Mouse (Mus musculus) forebrain, embryonic 12.5 days (tissue): ENCODE measurements at regions not wholly inside any gene's neighbourhood (a gene's known extent, or its start where the extent isn't known, plus 50 kb on each side); places are given as distances from the start of the nearest gene placed in this dataset.

Experiments used
- ATAC-seq: fragments of 200-750 bp; cut with Nextera tagmentation; 2 replicates; pipeline ENCODE4 v1.8.0; 2017; ENCODE audit warnings: moderate TSS enrichment; ENCODE audit not compliant: low FRiP score
- H3K27ac ChIP-seq: fragments of 300-500 bp; sonication (generic); 2 replicates; pipeline ENCODE4 v1.5.1; 2016; ENCODE audit warnings: mild to moderate bottlenecking
- H3K27me3 ChIP-seq: fragments of 300-500 bp; sonication (generic); 2 replicates; pipeline ENCODE4 v1.6.1; 2016; ENCODE audit warnings: mild to moderate bottlenecking
- H3K36me3 ChIP-seq: fragments of 300-500 bp; sonication (generic); replicated peaks from 2 replicates; pipeline ENCODE4 v1.6.1; 2016; ENCODE audit warnings: mild to moderate bottlenecking
- H3K4me1 ChIP-seq: fragments of 300-500 bp; sonication (generic); 2 replicates; pipeline ENCODE4 v1.6.1; 2016
- H3K4me2 ChIP-seq: fragments of 300-500 bp; sonication (generic); 2 replicates; pipeline ENCODE4 v1.6.1; 2016; ENCODE audit warnings: mild to moderate bottlenecking, moderate library complexity
- H3K4me3 ChIP-seq: fragments of 300-500 bp; sonication (generic); replicated peaks from 2 replicates; pipeline ENCODE4 v1.5.1; 2016; ENCODE audit warnings: mild to moderate bottlenecking
- H3K9ac ChIP-seq: fragments of 300-500 bp; sonication (generic); 2 replicates; pipeline ENCODE4 v1.6.1; 2016; ENCODE audit warnings: mild to moderate bottlenecking
- H3K9me3 ChIP-seq: fragments of 300-500 bp; sonication (generic); 2 replicates; pipeline ENCODE4 v1.6.1; 2016
- WGBS: fragments of 180-500 bp; shearing (Covaris S2); methylation state at CpG from one replicate; pipeline ENCODE4 v1.1.7; 2016; 5-methylcytosine and 5-hydroxymethylcytosine counted together

DNA sequence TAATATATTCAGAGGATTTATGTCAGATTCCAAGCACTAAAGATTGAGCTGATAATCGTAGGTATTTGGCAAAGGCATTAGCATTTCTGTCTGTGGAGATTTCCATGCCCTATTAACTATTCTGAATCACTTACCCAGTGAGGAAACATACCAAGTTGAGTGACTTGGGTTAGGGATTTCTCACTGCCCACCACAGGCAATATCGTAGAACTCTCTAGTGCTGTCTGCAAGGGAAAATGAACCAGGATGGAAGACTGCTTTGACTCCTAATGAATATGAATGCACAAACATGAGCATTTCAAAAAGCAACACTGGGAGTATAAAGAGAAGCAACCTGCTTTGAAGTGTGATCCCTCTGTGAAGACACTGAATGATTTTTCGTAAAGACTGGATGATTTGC, 263.3 kb upstream of the Sptlc3 start:
- H3K27me3 ChIP-seq = no peaks in the 10 kb centered on the region
- no peaks in the 10 kb centered on the region for H3K9me3 ChIP-seq
- no peak for ATAC-seq
- H3K4me2 ChIP-seq = no peak overlapping the region
- peaks cover 4% of the 10 kb centered on the region; the same call in 1 of the 2 replicates for H3K4me1 ChIP-seq
- no peak overlapping the region for H3K4me3 ChIP-seq
- H3K9ac ChIP-seq = no peak overlapping the region
- H3K27ac ChIP-seq = no peak overlapping the region
- 26% methylated on average over 3 of the region's 3 CpGs for WGBS
- H3K36me3 ChIP-seq = no peaks in the 10 kb centered on the region

- no peak for ATAC-seq
- Histone ChIP-seq H3K4me1 (no peaks in the 10 kb centered on the region), H3K9ac (no peak overlapping the region), H3K9me3 (no peaks in the 10 kb centered on the region), H3K27ac (no peak overlapping the region), H3K27me3 (no peaks in the 10 kb centered on the region), H3K4me2 (no peak overlapping the region), H3K36me3 (no peaks in the 10 kb centered on the region), H3K4me3 (no peak overlapping the region)
- 83% methylated on average over 2 of the region's 2 CpGs for WGBS
Observed at GRCm38 (mm10) chr2:139250138-139250537, 243.6 kb upstream of the Sptlc3 start.

DNA sequence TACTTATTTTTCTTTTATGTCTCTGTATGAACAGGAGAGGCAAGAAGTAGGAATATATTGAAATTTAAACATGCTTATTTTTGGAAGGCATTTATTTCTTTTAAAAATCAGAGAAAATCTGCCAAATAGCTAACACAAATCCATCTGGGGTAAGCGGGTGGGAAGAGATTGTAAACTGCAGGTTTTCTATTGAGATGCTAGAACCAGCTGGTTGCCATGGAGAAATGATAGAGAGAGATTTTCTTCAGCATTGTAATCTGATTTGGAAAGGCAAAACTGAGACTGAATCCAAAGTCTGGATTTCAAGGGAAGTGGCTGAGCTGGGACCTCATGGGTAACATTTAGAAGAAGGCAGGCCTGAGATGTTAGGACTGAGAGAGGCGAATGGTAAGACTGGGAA, 226.6 kb upstream of the Sptlc3 start:
- Histone ChIP-seq H3K4me2 (no peak overlapping the region), H3K27ac (no peak overlapping the region), H3K4me3 (no peak overlapping the region), H3K9me3 (no peaks in the 10 kb centered on the region), H3K9ac (no peak overlapping the region), H3K4me1 (no peaks in the 10 kb centered on the region), H3K36me3 (no peaks in the 10 kb centered on the region), H3K27me3 (no peaks in the 10 kb centered on the region)
- WGBS = 88% methylated on average over 2 of the region's 2 CpGs
- ATAC-seq = no peak

GRCm38 (mm10) chr2:139276581-139276980, 217.1 kb upstream of the Sptlc3 start:
- 76% methylated on average over 5 of the region's 5 CpGs for WGBS
- no peaks in the 10 kb centered on the region for H3K9me3 ChIP-seq
- H3K4me1 ChIP-seq = no peaks in the 10 kb centered on the region
- no peak overlapping the region for H3K4me3 ChIP-seq
- ATAC-seq = no peak
- H3K9ac ChIP-seq = no peak overlapping the region
- no peak overlapping the region for H3K4me2 ChIP-seq
- no peaks in the 10 kb centered on the region for H3K27me3 ChIP-seq
- no peaks in the 10 kb centered on the region for H3K36me3 ChIP-seq
- H3K27ac ChIP-seq = no peak overlapping the region

- ATAC-seq = no peak
- H3K9ac ChIP-seq = no peak overlapping the region
- H3K4me3 ChIP-seq = no peak overlapping the region
- no peak overlapping the region for H3K27ac ChIP-seq
- no peaks in the 10 kb centered on the region for H3K36me3 ChIP-seq
- no peaks in the 10 kb centered on the region for H3K4me1 ChIP-seq
- WGBS = 94% methylated on average over 8 of the region's 8 CpGs
- no peaks in the 10 kb centered on the region for H3K9me3 ChIP-seq
- H3K27me3 ChIP-seq = no peaks in the 10 kb centered on the region
- no peak overlapping the region for H3K4me2 ChIP-seq
Observed at GRCm38 (mm10) chr2:139277571-139277970, 216.1 kb upstream of the Sptlc3 start.

GRCm38 (mm10) chr2:139281056-139281455, 212.7 kb upstream of the Sptlc3 start:
- no peaks in the 10 kb centered on the region for H3K36me3 ChIP-seq
- no peak overlapping the region for H3K9ac ChIP-seq
- no peak for ATAC-seq
- WGBS = 63% methylated on average over 3 of the region's 3 CpGs
- H3K27ac ChIP-seq = no peak overlapping the region
- H3K4me1 ChIP-seq = no peaks in the 10 kb centered on the region
- no peak overlapping the region for H3K4me2 ChIP-seq
- H3K4me3 ChIP-seq = no peak overlapping the region
- no peaks in the 10 kb centered on the region for H3K27me3 ChIP-seq
- no peaks in the 10 kb centered on the region for H3K9me3 ChIP-seq

DNA sequence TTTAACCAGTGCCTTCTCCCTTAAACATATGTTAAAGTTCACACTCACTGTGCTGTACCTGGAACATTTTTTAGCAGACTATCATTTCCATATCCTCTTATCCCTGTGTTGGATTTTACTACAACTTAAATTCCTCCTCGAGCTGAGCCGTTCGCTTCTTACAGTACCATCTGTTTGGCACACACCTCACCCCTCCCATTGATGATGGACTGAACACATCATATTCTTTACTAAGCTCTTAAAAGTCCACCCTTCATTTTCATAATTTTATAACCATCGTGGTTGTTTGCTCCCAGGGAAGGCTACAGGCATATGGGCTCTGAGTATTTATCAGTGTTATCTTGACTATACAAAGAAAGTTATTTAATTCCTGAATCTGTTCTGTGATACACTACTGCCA, 209.4 kb upstream of the Sptlc3 start:
- 84% methylated on average over 4 of the region's 4 CpGs for WGBS
- no peaks in the 10 kb centered on the region for H3K4me1 ChIP-seq
- no peak overlapping the region for H3K27ac ChIP-seq

DNA sequence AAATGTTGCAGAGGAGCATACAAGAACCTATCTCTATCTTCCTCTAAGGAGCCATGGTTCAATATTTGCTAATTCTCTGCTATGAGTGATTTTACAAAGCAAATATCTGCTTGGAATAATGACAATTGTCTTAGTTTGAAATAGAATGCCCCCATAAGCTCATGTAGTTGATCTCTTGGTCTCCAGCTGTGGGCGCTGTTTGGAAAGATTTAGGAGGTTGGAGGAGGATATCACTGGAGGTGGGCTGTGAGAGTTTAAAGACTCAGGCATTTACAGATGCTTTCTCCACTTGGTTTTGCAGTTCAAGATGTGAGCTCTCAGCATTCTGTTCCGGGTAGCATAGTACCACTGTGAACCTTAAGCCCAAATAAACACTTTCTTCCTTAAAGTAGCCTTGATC, 207.3 kb upstream of the Sptlc3 start:
- Histone ChIP-seq H3K27me3 (no peaks in the 10 kb centered on the region), H3K27ac (no peak overlapping the region), H3K4me1 (no peaks in the 10 kb centered on the region), H3K4me2 (no peak overlapping the region), H3K9me3 (no peaks in the 10 kb centered on the region), H3K36me3 (no peaks in the 10 kb centered on the region), H3K9ac (no peak overlapping the region), H3K4me3 (no peak overlapping the region)
- 59% methylated on average over 2 of the region's 2 CpGs for WGBS
- ATAC-seq = no peak

More for the DNA sequence above, 209.4 kb upstream of the Sptlc3 start:
- H3K9me3 ChIP-seq = no peaks in the 10 kb centered on the region
- no peaks in the 10 kb centered on the region for H3K36me3 ChIP-seq
- no peak for ATAC-seq
- H3K4me2 ChIP-seq = no peak overlapping the region
- H3K27me3 ChIP-seq = no peaks in the 10 kb centered on the region
- H3K9ac ChIP-seq = no peak overlapping the region
- H3K4me3 ChIP-seq = no peak overlapping the region

- no peaks in the 10 kb centered on the region for H3K27me3 ChIP-seq
- no peak overlapping the region for H3K27ac ChIP-seq
- no peaks in the 10 kb centered on the region for H3K4me1 ChIP-seq
- H3K4me3 ChIP-seq = no peak overlapping the region
- H3K4me2 ChIP-seq = no peak overlapping the region
- 51% methylated on average over 6 of the region's 6 CpGs for WGBS
- ATAC-seq = no peak
- H3K36me3 ChIP-seq = no peaks in the 10 kb centered on the region
- H3K9ac ChIP-seq = no peak overlapping the region
- no peaks in the 10 kb centered on the region for H3K9me3 ChIP-seq
Observed at GRCm38 (mm10) chr2:139298541-139299152, 195.1 kb upstream of the Sptlc3 start.

DNA sequence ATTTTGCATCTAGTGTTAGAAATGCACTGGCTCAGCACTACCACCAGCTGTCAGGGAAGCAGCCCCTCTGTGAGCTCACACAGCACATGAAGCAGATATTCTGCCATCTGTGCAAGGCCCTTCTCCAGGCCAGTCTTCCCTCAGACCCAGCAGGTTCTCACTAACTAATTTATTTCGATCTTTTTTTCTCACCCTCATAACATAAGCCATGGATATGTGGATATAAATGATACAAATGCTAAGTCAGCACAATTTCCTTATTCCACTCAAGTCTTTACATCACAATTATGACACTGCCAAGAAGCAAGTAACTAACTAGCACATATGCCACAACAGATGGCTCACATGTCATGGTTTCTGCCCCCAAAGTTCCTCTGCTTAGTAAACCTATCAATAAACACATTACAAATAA, 182.3 kb upstream of the Sptlc3 start:
- no peaks in the 10 kb centered on the region for H3K36me3 ChIP-seq
- WGBS = 68% methylated on average over 1 of the region's 1 CpGs
- no peak overlapping the region for H3K4me2 ChIP-seq
- H3K4me1 ChIP-seq = no peaks in the 10 kb centered on the region
- H3K9me3 ChIP-seq = no peaks in the 10 kb centered on the region
- H3K27ac ChIP-seq = no peak overlapping the region
- no peak overlapping the region for H3K4me3 ChIP-seq
- no peak overlapping the region for H3K9ac ChIP-seq
- ATAC-seq = peak; percentile 78
- H3K27me3 ChIP-seq = no peaks in the 10 kb centered on the region

DNA sequence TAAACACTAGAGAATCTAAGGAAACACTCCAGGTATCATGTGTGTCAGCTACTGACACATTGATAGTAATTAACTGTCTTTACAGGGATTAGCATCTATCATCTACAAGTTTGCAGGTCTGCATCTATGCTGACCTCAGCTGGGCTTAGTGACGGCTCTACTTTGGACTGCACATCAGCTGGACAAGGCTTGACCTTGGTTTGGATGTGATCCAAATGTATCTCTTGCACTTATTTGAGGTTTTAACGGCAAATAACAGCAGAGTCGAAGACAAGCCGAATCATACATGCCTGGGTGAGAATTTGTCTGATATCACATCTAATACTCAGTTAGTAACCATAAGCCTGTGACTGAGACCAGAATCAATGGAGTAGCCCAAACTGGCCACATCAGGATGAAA, 181.7 kb upstream of the Sptlc3 start:
- Histone ChIP-seq H3K9me3 (no peaks in the 10 kb centered on the region), H3K27ac (no peak overlapping the region), H3K4me3 (no peak overlapping the region), H3K4me1 (no peaks in the 10 kb centered on the region), H3K4me2 (no peak overlapping the region), H3K36me3 (no peaks in the 10 kb centered on the region), H3K9ac (no peak overlapping the region), H3K27me3 (no peaks in the 10 kb centered on the region)
- 88% methylated on average over 4 of the region's 4 CpGs for WGBS
- ATAC-seq = no peak

DNA sequence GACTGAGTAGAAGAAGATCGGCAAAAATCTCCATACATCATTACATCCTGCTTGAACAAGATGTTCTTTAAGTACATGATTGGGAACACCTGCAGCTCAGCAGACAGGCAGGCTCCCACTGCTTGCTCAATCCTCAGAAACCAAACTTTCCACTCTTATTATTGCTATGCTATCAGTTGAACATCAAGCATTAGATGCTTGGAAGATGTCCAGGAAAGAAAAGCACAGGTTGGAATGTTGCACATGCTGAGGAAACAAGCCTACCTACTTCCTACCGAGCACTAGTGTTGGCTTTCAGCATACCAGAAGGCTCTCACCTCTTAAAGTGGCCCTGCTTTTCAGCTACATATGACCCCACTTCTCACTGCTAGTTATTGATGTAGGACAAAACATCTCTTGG, 171.2 kb upstream of the Sptlc3 start:
- Histone ChIP-seq H3K36me3 (no peaks in the 10 kb centered on the region), H3K27ac (no peak overlapping the region), H3K4me3 (no peak overlapping the region), H3K4me2 (no peak overlapping the region), H3K9ac (no peak overlapping the region), H3K4me1 (no peaks in the 10 kb centered on the region), H3K27me3 (no peaks in the 10 kb centered on the region), H3K9me3 (no peaks in the 10 kb centered on the region)
- ATAC-seq = no peak
- 81% methylated on average over 2 of the region's 2 CpGs for WGBS

GRCm38 (mm10) chr2:139325501-139325900, 168.2 kb upstream of the Sptlc3 start:
- Histone ChIP-seq H3K36me3 (no peaks in the 10 kb centered on the region), H3K27ac (no peak overlapping the region), H3K27me3 (no peaks in the 10 kb centered on the region), H3K4me2 (no peak overlapping the region), H3K4me3 (no peak overlapping the region), H3K9ac (no peak overlapping the region), H3K9me3 (no peaks in the 10 kb centered on the region), H3K4me1 (no peaks in the 10 kb centered on the region)
- ATAC-seq = no peak
- WGBS = 80% methylated on average over 3 of the region's 3 CpGs
